Mouse (Mus musculus) limb, embryonic 12.5 days (tissue): Measurements from ENCODE around the gene Banf1. TPM values are rescaled to one million over a fixed set of nuclear protein-coding genes. Genes with fewer than 3 reads are reported as not detected.

Source experiments
- polyA plus RNA-seq: library from polyadenylated mRNA; unstranded; fragments of >200 nt; fragmentation: Nextera tagmentation; extraction: Ambion mirVana; gene quantifications from 2 replicates; pipeline ENCODE4 v1.2.1, GENCODE M21; 2016

The Banf1 gene
- polyA plus RNA-seq, 1 experiment from 2014 or later = 465 TPM

Other genes with a start within 250 kb of the Banf1 start
- gene Klc2, start 248.6 kb downstream of the Banf1 start, polyA plus RNA-seq = 28.1 and 32.1 TPM in 2 replicates
- 25.9 and 32.2 TPM in 2 replicates for gene Pacs1, start 94.0 kb downstream of the Banf1 start, polyA plus RNA-seq
- gene Sf3b2, start 71.7 kb downstream of the Banf1 start, polyA plus RNA-seq = 380 and 389 TPM in 2 replicates
- gene Gal3st3, start 68.8 kb downstream of the Banf1 start, polyA plus RNA-seq = 6.1 and 6.7 TPM in 2 replicates
- gene Catsper1, start 31.4 kb downstream of the Banf1 start, polyA plus RNA-seq = not detected in 2 replicates
- 1.4 and 1.9 TPM in 2 replicates for gene Cst6, start 17.6 kb downstream of the Banf1 start, polyA plus RNA-seq
- gene Eif1ad, start 427 bp downstream of the Banf1 start, polyA plus RNA-seq = 68.6 and 73.5 TPM in 2 replicates
- 111 and 118 TPM in 2 replicates for gene Sart1, start 21.5 kb upstream of the Banf1 start, polyA plus RNA-seq
- gene Tsga10ip, start 35.4 kb upstream of the Banf1 start, polyA plus RNA-seq = 0.20 TPM in 2 replicates
- gene Drap1, start 57.8 kb upstream of the Banf1 start, polyA plus RNA-seq = 310 and 324 TPM in 2 replicates
- gene AI837181, start 58.0 kb upstream of the Banf1 start, polyA plus RNA-seq = 65.0 and 69.1 TPM in 2 replicates
- not detected in 2 replicates for gene Fosl1, start 80.4 kb upstream of the Banf1 start, polyA plus RNA-seq
- gene Ccdc85b, start 90.7 kb upstream of the Banf1 start, polyA plus RNA-seq = 10.4 and 10.8 TPM in 2 replicates
- gene Fibp, start 93.4 kb upstream of the Banf1 start, polyA plus RNA-seq = 130 and 140 TPM in 2 replicates
- gene Ctsw, start 101.3 kb upstream of the Banf1 start, polyA plus RNA-seq = 2.2 and 2.9 TPM in 2 replicates
- 138 and 139 TPM in 2 replicates for gene Efemp2, start 106.8 kb upstream of the Banf1 start, polyA plus RNA-seq
- gene Mus81, start 121.2 kb upstream of the Banf1 start, polyA plus RNA-seq = 43.4 and 43.7 TPM in 2 replicates
- 2,525 and 2,543 TPM in 2 replicates for gene Cfl1, start 123.3 kb upstream of the Banf1 start, polyA plus RNA-seq
- 0.20 and 0.42 TPM in 2 replicates for gene 1700020D05Rik, start 136.6 kb upstream of the Banf1 start, polyA plus RNA-seq
- gene Snx32, start 143.4 kb upstream of the Banf1 start, polyA plus RNA-seq = 9.3 and 10.1 TPM in 2 replicates
- gene Ovol1, start 193.5 kb upstream of the Banf1 start, polyA plus RNA-seq = 1.2 TPM in 2 replicates
- gene Ap5b1, start 200.9 kb upstream of the Banf1 start, polyA plus RNA-seq = 1.8 TPM in 2 replicates
- 171 and 193 TPM in 2 replicates for gene Rnaseh2c, start 234.7 kb upstream of the Banf1 start, polyA plus RNA-seq
- 56.3 and 60.1 TPM in 2 replicates for gene Kat5, start 243.1 kb upstream of the Banf1 start, polyA plus RNA-seq